Mouse (Mus musculus) ES-Bruce4 (cell line): Measurements from ENCODE around the gene Sfrp5. TPM values are rescaled to one million over a fixed set of nuclear protein-coding genes. Genes with fewer than 3 reads are reported as not detected.

Experiments
- H3K27ac ChIP-seq: 2 replicates; pipeline ENCODE4 v1.5.1; 2012; ENCODE audit warnings: low read length, inconsistent platforms; ENCODE audit not compliant: insufficient read depth
- H3K27me3 ChIP-seq: 2 replicates; pipeline ENCODE4 v1.6.1; 2012; ENCODE audit warnings: mild to moderate bottlenecking, low read length, inconsistent platforms; ENCODE audit not compliant: control insufficient read depth, poor library complexity, insufficient read depth, severe bottlenecking
- H3K36me3 ChIP-seq: 2 replicates; pipeline ENCODE4 v1.6.1; 2012; ENCODE audit warnings: inconsistent platforms, mild to moderate bottlenecking, low read length, moderate library complexity; ENCODE audit not compliant: control insufficient read depth, poor library complexity, insufficient read depth, severe bottlenecking
- H3K4me1 ChIP-seq: one replicate; pipeline ENCODE4 v1.8.1; 2011; ENCODE audit warnings: low read length; ENCODE audit not compliant: control insufficient read depth, insufficient read depth
- H3K4me3 ChIP-seq: 2 replicates; pipeline ENCODE4 v1.5.1; 2011; ENCODE audit warnings: low read depth, mild to moderate bottlenecking, low read length
- H3K9ac ChIP-seq: 2 replicates; pipeline ENCODE4 v1.6.1; 2012; ENCODE audit warnings: low read depth, mild to moderate bottlenecking, inconsistent platforms; ENCODE audit not compliant: poor library complexity, severe bottlenecking
- H3K9me3 ChIP-seq: replicated peaks from 2 replicates; pipeline ENCODE4 v1.6.1; 2012; ENCODE audit warnings: mild to moderate bottlenecking, low read length, inconsistent platforms; ENCODE audit not compliant: control insufficient read depth, poor library complexity, insufficient read depth, severe bottlenecking
- CTCF ChIP-seq: IDR thresholded peaks from one replicate; pipeline ENCODE4 v1.8.1; 2011; ENCODE audit warnings: low read depth, low read length
- EP300 ChIP-seq: IDR thresholded peaks from 2 replicates; pipeline ENCODE4 v1.6.1; 2011; ENCODE audit warnings: low read depth, low read length; ENCODE audit not compliant: insufficient read depth
- POLR2A ChIP-seq: IDR thresholded peaks from one replicate; pipeline ENCODE4 v1.8.1; 2011; ENCODE audit warnings: low read length; ENCODE audit not compliant: insufficient read depth
- polyA plus RNA-seq: library from polyadenylated mRNA; stranded (reverse); fragments of >200 nt; gene quantifications from 2 replicates; pipeline ENCODE4 v1.2.4, GENCODE M21; 2011; ENCODE audit warnings: low read depth; ENCODE audit not compliant: missing spikeins, insufficient read depth, insufficient read length

The Sfrp5 gene
- 0.42 and 0.47 TPM in 2 replicates for polyA plus RNA-seq

- H3K9me3 ChIP-seq: 0 out of 2 replicates have a peak, but pooled peaks cover 3% of the 10 kb centered on the region
- no peaks in the 10 kb centered on the region for H3K4me1 ChIP-seq
- TF ChIP-seq CTCF (no peak), POLR2A (no peak), EP300 (no peak)
- peak within 1 kb of the TSS; percentile 17 for H3K9ac ChIP-seq
- H3K27me3 ChIP-seq: peaks cover 8% of the 10 kb centered on the region
- no peaks in the 10 kb centered on the region for H3K36me3 ChIP-seq
- H3K27ac ChIP-seq: no peak within 1 kb of the TSS
- peak within 1 kb of the TSS; percentile 62 for H3K4me3 ChIP-seq
Measured at GRCm38 (mm10) chr19:42201696-42202381, at the start of gene Sfrp5. TSS of gene Sfrp5 (minus strand) at chr19:42202252.

DNA sequence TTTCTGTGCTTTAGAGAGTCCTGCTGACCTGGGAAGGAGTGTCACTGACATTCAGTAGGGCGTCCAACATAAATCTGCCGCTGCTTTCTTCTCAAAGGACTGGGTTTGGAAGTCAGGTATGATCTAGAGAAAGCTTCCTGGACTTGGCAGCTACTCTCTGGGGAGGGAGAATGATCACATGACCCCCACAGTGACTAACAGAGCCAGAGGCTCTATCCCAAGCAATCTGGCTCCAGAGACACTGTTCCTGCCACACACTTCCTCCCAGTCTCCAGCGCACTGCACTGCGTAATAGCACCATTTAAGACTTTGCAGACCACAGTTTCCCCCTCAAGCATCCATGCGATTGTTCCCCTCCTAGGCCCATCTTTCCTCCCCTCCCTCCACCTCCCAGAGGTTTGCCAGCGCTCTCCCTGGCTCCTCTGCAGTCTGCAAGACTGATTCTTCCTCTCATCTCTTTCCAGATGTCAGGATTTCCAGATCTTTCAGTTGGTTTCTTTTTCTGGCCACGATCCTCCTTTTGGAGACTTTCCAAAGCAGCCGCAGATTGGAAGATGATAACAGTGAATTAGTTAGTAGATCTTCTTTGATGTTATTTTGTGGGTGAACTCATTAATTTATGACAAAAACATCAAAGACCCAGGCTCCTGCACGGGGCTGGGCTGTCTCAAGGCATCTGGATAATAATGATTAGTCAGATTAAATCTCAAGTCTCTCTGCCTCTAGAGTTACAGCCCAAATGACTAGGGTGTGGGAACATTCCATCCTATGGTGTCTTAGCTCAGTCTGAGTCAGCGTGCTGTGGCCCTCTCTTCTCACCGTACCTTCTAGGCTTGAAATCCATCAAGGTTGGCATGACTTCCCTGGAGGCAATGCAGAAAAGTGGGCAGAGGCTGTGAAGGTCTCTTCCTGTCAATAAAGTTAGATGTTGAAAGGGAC, 48.2 kb upstream of the Sfrp5 start:
- TF ChIP-seq CTCF (no peak), POLR2A (no peak), EP300 (no peak)
- Histone ChIP-seq H3K4me3 (no peak overlapping the region), H3K4me1 (no peaks in the 10 kb centered on the region), H3K9me3 (no peaks in the 10 kb centered on the region), H3K9ac (no peak overlapping the region), H3K27ac (no peak overlapping the region), H3K36me3 (no peaks in the 10 kb centered on the region), H3K27me3 (no peaks in the 10 kb centered on the region)

DNA sequence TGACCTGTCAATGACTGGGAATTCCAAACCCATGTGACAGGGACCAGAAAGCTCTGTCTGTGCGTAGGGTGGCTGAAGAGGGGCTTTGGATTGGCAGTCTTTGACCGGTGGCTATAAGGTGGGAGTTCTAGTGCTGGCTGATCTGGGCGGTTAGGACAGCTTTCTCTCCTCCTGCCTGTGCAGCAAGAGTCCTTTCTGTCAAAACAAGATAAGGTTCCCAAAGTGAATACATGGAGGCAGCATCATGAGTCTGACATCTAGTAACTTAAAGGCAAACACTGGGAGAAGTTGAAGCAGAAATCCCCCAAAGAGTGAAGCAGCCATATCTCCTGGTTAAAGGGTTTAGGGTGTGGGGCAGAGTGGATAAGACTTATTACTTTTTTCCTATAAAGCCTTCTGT, 45.5 kb upstream of the Sfrp5 start, which contains the start of gene Golga7b:
Gene Golga7b (plus strand): TSS at position 56 of the 400 bp plus-strand sequence.
- H3K9ac ChIP-seq: no peak within 1 kb of the TSS
- TF ChIP-seq CTCF (no peak), POLR2A (no peak), EP300 (no peak)
- H3K4me1 ChIP-seq: no peaks in the 10 kb centered on the region
- no peak within 1 kb of the TSS for H3K27ac ChIP-seq
- H3K36me3 ChIP-seq: no peaks in the 10 kb centered on the region
- H3K4me3 ChIP-seq: no peak within 1 kb of the TSS
- no peaks in the 10 kb centered on the region for H3K9me3 ChIP-seq
- H3K27me3 ChIP-seq: no peaks in the 10 kb centered on the region

DNA sequence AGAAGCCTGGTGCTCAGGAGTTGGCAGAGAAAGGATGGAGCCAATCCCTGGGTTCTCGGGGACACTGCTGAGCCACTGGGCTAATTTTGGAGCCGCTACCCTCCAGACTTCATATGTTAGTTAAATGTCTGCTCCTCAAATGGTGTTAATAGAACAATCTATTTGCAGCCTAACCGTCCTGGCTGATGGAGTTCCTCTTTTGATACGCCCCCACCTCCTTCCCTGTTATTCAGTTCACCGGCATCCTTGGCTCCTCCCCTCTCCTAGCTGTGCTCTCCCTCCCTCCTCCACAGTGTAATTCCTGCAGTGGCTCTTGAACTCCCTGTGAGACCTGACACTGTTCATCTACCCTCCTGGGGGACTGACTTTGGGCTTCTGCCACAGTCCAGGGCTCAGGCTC, 44.6 kb upstream of the Sfrp5 start:
- no peaks in the 10 kb centered on the region for H3K36me3 ChIP-seq
- H3K9me3 ChIP-seq: no peaks in the 10 kb centered on the region
- no peak overlapping the region for H3K9ac ChIP-seq
- H3K4me1 ChIP-seq: no peaks in the 10 kb centered on the region
- H3K4me3 ChIP-seq: no peak overlapping the region
- no peak overlapping the region for H3K27ac ChIP-seq
- no peaks in the 10 kb centered on the region for H3K27me3 ChIP-seq
- no peak for TF ChIP-seq CTCF
- TF ChIP-seq EP300: no peak
- no peak for TF ChIP-seq POLR2A

- H3K27me3 ChIP-seq: no peaks in the 10 kb centered on the region
- H3K27ac ChIP-seq: no peak overlapping the region
- TF ChIP-seq POLR2A (no peak), CTCF (no peak), EP300 (no peak)
- H3K9me3 ChIP-seq: no peaks in the 10 kb centered on the region
- H3K4me3 ChIP-seq: no peak overlapping the region
- no peaks in the 10 kb centered on the region for H3K36me3 ChIP-seq
- no peaks in the 10 kb centered on the region for H3K4me1 ChIP-seq
- H3K9ac ChIP-seq: no peak overlapping the region
Measured at GRCm38 (mm10) chr19:42243401-42243800, 41.3 kb upstream of the Sfrp5 start.

DNA sequence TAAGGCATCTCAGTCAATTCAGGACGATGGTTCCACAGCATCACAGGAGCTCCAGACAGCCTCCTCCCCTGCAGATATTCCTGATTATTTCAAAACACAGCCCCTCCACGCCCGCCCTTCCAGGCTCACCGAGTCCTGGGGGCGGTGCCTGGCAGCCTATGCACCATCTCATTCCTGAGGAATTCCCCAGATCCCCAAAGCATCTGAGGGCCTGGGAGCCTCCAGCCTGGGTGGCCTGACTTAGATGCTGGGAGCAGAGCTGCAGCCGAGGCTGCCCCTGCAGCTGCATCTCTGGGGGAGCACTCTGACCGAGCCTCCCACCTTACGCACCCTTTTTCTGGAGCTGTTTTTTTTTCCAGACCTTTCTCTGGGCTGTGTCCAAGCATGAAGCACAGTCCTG, 38.8 kb upstream of the Sfrp5 start:
- no peaks in the 10 kb centered on the region for H3K9me3 ChIP-seq
- no peak for TF ChIP-seq EP300
- no peak for TF ChIP-seq POLR2A
- no peak for TF ChIP-seq CTCF
- H3K27me3 ChIP-seq: no peaks in the 10 kb centered on the region
- no peak overlapping the region for H3K27ac ChIP-seq
- H3K4me3 ChIP-seq: no peak overlapping the region
- H3K36me3 ChIP-seq: no peaks in the 10 kb centered on the region
- H3K4me1 ChIP-seq: no peaks in the 10 kb centered on the region
- no peak overlapping the region for H3K9ac ChIP-seq
